Mouse (Mus musculus): ENCODE measurements at regions not wholly inside any gene's neighbourhood (a gene's known extent, or its start where the extent isn't known, plus 50 kb on each side); places are given as distances from the start of the nearest gene placed in this dataset.

GRCm38 (mm10) chr9:85545566-85545965, 203.6 kb downstream of the Ibtk start:
- H3K4me3 ChIP-seq (ENCODE audit: insufficient read depth, low read length): no peak overlapping the region
- no peak overlapping the region for H3K27ac ChIP-seq (ENCODE audit: insufficient read depth, low read length)
- H3K4me1 ChIP-seq (ENCODE audit: control insufficient read depth, insufficient read depth, low read length): no peaks in the 10 kb centered on the region
- no peak for TF ChIP-seq CTCF (IDR thresholded peaks at IDR 0.05; ENCODE audit: borderline replicate concordance, insufficient read depth, low read length)
- no peak for TF ChIP-seq POLR2A (IDR thresholded peaks at IDR 0.05; ENCODE audit: low read depth, low read length)

GRCm38 (mm10) chr9:85538557-85538956, 210.6 kb downstream of the Ibtk start:
- H3K27ac ChIP-seq (ENCODE audit: insufficient read depth, low read length): no peak overlapping the region
- TF ChIP-seq CTCF (IDR thresholded peaks at IDR 0.05; ENCODE audit: borderline replicate concordance, insufficient read depth, low read length): no peak
- no peak for TF ChIP-seq POLR2A (IDR thresholded peaks at IDR 0.05; ENCODE audit: low read depth, low read length)

GRCm38 (mm10) chr9:85528421-85528820, 201.3 kb upstream of the Tent5a start:
- no peak overlapping the region for H3K27ac ChIP-seq (ENCODE audit: insufficient read depth, low read length)
- TF ChIP-seq CTCF (IDR thresholded peaks at IDR 0.05; ENCODE audit: borderline replicate concordance, insufficient read depth, low read length) (no peak), POLR2A (IDR thresholded peaks at IDR 0.05; ENCODE audit: low read depth, low read length) (no peak)
- H3K4me3 ChIP-seq (ENCODE audit: insufficient read depth, low read length): no peak overlapping the region
- H3K4me1 ChIP-seq (ENCODE audit: control insufficient read depth, insufficient read depth, low read length): no peaks in the 10 kb centered on the region

More at GRCm38 (mm10) chr9:85538557-85538956, 210.6 kb downstream of the Ibtk start:
- Histone ChIP-seq H3K4me1 (ENCODE audit: control insufficient read depth, insufficient read depth, low read length) (no peaks in the 10 kb centered on the region), H3K4me3 (ENCODE audit: insufficient read depth, low read length) (no peak overlapping the region)

GRCm38 (mm10) chr9:85524733-85525132, 197.6 kb upstream of the Tent5a start:
- Histone ChIP-seq H3K4me3 (ENCODE audit: insufficient read depth, low read length) (no peak overlapping the region), H3K27ac (ENCODE audit: insufficient read depth, low read length) (no peak overlapping the region), H3K4me1 (ENCODE audit: control insufficient read depth, insufficient read depth, low read length) (no peaks in the 10 kb centered on the region)
- TF ChIP-seq POLR2A (IDR thresholded peaks at IDR 0.05; ENCODE audit: low read depth, low read length) (no peak), CTCF (IDR thresholded peaks at IDR 0.05; ENCODE audit: borderline replicate concordance, insufficient read depth, low read length) (no peak)

GRCm38 (mm10) chr9:85521342-85521741, 194.2 kb upstream of the Tent5a start:
- Histone ChIP-seq H3K27ac (ENCODE audit: insufficient read depth, low read length) (no peak overlapping the region), H3K4me1 (ENCODE audit: control insufficient read depth, insufficient read depth, low read length) (no peaks in the 10 kb centered on the region), H3K4me3 (ENCODE audit: insufficient read depth, low read length) (no peak overlapping the region)
- TF ChIP-seq CTCF (IDR thresholded peaks at IDR 0.05; ENCODE audit: borderline replicate concordance, insufficient read depth, low read length): no peak

GRCm38 (mm10) chr9:85520941-85521340, 193.8 kb upstream of the Tent5a start:
- Histone ChIP-seq H3K4me1 (ENCODE audit: control insufficient read depth, insufficient read depth, low read length) (no peaks in the 10 kb centered on the region), H3K4me3 (ENCODE audit: insufficient read depth, low read length) (no peak overlapping the region), H3K27ac (ENCODE audit: insufficient read depth, low read length) (no peak overlapping the region)
- no peak for TF ChIP-seq POLR2A (IDR thresholded peaks at IDR 0.05; ENCODE audit: low read depth, low read length)
- no peak for TF ChIP-seq CTCF (IDR thresholded peaks at IDR 0.05; ENCODE audit: borderline replicate concordance, insufficient read depth, low read length)

- Histone ChIP-seq H3K4me3 (ENCODE audit: insufficient read depth, low read length) (no peak overlapping the region), H3K4me1 (ENCODE audit: control insufficient read depth, insufficient read depth, low read length) (peaks cover 5% of the 10 kb centered on the region; the same call in 1 of the 2 replicates), H3K27ac (ENCODE audit: insufficient read depth, low read length) (no peak overlapping the region)
- no peak for TF ChIP-seq POLR2A (IDR thresholded peaks at IDR 0.05; ENCODE audit: low read depth, low read length)
- no peak for TF ChIP-seq CTCF (IDR thresholded peaks at IDR 0.05; ENCODE audit: borderline replicate concordance, insufficient read depth, low read length)
Measured at GRCm38 (mm10) chr9:85499006-85499405, 171.9 kb upstream of the Tent5a start.

- Histone ChIP-seq H3K4me3 (ENCODE audit: insufficient read depth, low read length) (no peak overlapping the region), H3K27ac (ENCODE audit: insufficient read depth, low read length) (no peak overlapping the region), H3K4me1 (ENCODE audit: control insufficient read depth, insufficient read depth, low read length) (peaks cover 7% of the 10 kb centered on the region; the same call in 1 of the 2 replicates)
- TF ChIP-seq POLR2A (IDR thresholded peaks at IDR 0.05; ENCODE audit: low read depth, low read length): no peak
- TF ChIP-seq CTCF (IDR thresholded peaks at IDR 0.05; ENCODE audit: borderline replicate concordance, insufficient read depth, low read length): no peak
Measured at GRCm38 (mm10) chr9:85497348-85497747, 170.2 kb upstream of the Tent5a start.

- TF ChIP-seq CTCF (IDR thresholded peaks at IDR 0.05; ENCODE audit: borderline replicate concordance, insufficient read depth, low read length) (no peak), POLR2A (IDR thresholded peaks at IDR 0.05; ENCODE audit: low read depth, low read length) (no peak)
Measured at GRCm38 (mm10) chr9:85496506-85497239, 169.5 kb upstream of the Tent5a start.

GRCm38 (mm10) chr9:85495056-85495455, 167.9 kb upstream of the Tent5a start:
- Histone ChIP-seq H3K4me3 (ENCODE audit: insufficient read depth, low read length) (no peak overlapping the region), H3K27ac (ENCODE audit: insufficient read depth, low read length) (no peak overlapping the region), H3K4me1 (ENCODE audit: control insufficient read depth, insufficient read depth, low read length) (peaks cover 7% of the 10 kb centered on the region; the same call in 1 of the 2 replicates)
- TF ChIP-seq CTCF (IDR thresholded peaks at IDR 0.05; ENCODE audit: borderline replicate concordance, insufficient read depth, low read length) (no peak), POLR2A (IDR thresholded peaks at IDR 0.05; ENCODE audit: low read depth, low read length) (no peak)

More at GRCm38 (mm10) chr9:85496506-85497239, 169.5 kb upstream of the Tent5a start:
- Histone ChIP-seq H3K4me3 (ENCODE audit: insufficient read depth, low read length) (no peak overlapping the region), H3K4me1 (ENCODE audit: control insufficient read depth, insufficient read depth, low read length) (peaks cover 7% of the 10 kb centered on the region; the same call in 1 of the 2 replicates), H3K27ac (ENCODE audit: insufficient read depth, low read length) (no peak overlapping the region)

All from embryonic fibroblast, embryonic 13.5 days (primary cell).